Mouse (Mus musculus): ENCODE results near the gene Gfm2.

The Gfm2 gene

DNA sequence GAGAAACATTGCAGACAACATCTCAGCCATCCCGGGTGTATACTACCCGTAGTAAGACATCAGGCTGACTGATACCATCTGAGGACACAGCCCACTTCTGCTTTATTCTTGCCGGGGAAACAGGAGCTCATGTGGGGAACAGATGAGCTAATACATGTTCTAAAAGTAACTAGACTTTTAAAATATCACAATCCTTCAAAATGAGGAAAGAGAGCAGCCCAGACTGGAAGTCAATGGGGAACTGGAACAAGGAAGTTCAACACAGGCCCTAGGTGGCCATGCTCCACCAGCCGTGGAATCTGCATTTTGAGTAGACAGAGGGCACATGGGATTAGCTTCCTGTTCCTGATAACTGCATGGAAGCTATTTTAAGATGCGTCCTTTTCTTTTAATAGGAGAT, 50.0 kb downstream of the Gfm2 start:
- no peak for DNase-seq (ENCODE audit: low spot score in 2 of 2)

GRCm38 (mm10) chr13:97192649-97193048, 54.9 kb downstream of the Gfm2 start:
- no peak for DNase-seq (ENCODE audit: low spot score in 2 of 2)

- peak; percentile 47 to 50 for DNase-seq (ENCODE audit: low spot score in 2 of 2)
These were observed 55.7 kb downstream of the Gfm2 start for GRCm38 (mm10) chr13:97193420-97193819.

- no peak for DNase-seq (ENCODE audit: low spot score in 2 of 2)
These were observed 58.6 kb downstream of the Gfm2 start for GRCm38 (mm10) chr13:97196186-97196924.

- no peak for DNase-seq (ENCODE audit: low spot score in 2 of 2)
These were observed 59.1 kb downstream of the Gfm2 start for GRCm38 (mm10) chr13:97196925-97197218.

DNA sequence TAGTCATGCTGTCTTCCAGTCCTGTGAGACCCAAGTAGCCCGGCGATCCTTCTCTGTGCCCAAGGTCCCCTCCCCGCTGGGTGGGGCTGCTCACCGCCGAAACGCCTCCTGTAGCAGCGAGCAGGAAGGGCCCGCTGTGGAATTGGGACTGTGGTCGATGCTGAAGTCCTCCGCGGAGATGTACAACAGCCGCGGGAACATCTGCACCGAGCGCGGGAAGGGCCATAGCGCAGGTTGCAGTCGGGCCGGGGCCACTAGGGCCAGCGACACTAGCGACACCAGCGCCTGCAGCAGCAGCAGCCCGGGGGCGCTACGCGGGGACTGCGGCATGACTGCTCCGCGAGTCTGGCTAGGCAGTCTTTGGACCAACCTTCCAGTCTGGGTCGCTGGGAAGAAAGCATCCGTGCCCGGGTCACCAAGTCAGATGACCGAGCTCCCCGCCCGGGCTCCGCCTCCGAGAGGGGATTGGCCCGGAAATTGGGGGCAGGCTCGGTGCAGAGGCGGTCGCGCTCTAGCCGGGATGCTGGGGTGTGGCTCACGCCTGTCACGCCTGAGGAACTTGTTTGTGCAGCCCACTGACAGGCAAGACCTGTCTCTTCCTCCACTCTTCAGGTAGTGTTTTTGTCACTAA, 60.3 kb downstream of the Gfm2 start, which contains the start of gene Hexb:
Gene Hexb (minus strand): TSS at position 426 of the 631 bp plus-strand sequence.
- DNase-seq (ENCODE audit: low spot score in 2 of 2) = peak; percentile 80 to 83

- no peak for DNase-seq (ENCODE audit: low spot score in 2 of 2)
These were observed 61.4 kb downstream of the Gfm2 start for GRCm38 (mm10) chr13:97199123-97199522.

GRCm38 (mm10) chr13:97201076-97201475, 63.3 kb downstream of the Gfm2 start:
- no peak for DNase-seq (ENCODE audit: low spot score in 2 of 2)

GRCm38 (mm10) chr13:97201896-97202295, 64.2 kb downstream of the Gfm2 start:
- no peak for DNase-seq (ENCODE audit: low spot score in 2 of 2)

- DNase-seq (ENCODE audit: low spot score in 2 of 2) = peak; percentile 69 to 84
These were observed 67.4 kb downstream of the Gfm2 start for GRCm38 (mm10) chr13:97205052-97205701.

- DNase-seq (ENCODE audit: low spot score in 2 of 2) = no peak
These were observed 68.3 kb downstream of the Gfm2 start for GRCm38 (mm10) chr13:97206046-97206445.

- DNase-seq (ENCODE audit: low spot score in 2 of 2) = no peak
These were observed 69.9 kb downstream of the Gfm2 start for GRCm38 (mm10) chr13:97207472-97208111.

- DNase-seq (ENCODE audit: low spot score in 2 of 2) = no peak
These were observed 70.4 kb downstream of the Gfm2 start for GRCm38 (mm10) chr13:97208112-97208478.

GRCm38 (mm10) chr13:97208500-97209010, 70.8 kb downstream of the Gfm2 start:
- no peak for DNase-seq (ENCODE audit: low spot score in 2 of 2)

- no peak for DNase-seq (ENCODE audit: low spot score in 2 of 2)
These were observed 77.0 kb downstream of the Gfm2 start for GRCm38 (mm10) chr13:97214583-97215268.

- no peak for DNase-seq (ENCODE audit: low spot score in 2 of 2)
These were observed 77.8 kb downstream of the Gfm2 start for GRCm38 (mm10) chr13:97215563-97215962.

DNA sequence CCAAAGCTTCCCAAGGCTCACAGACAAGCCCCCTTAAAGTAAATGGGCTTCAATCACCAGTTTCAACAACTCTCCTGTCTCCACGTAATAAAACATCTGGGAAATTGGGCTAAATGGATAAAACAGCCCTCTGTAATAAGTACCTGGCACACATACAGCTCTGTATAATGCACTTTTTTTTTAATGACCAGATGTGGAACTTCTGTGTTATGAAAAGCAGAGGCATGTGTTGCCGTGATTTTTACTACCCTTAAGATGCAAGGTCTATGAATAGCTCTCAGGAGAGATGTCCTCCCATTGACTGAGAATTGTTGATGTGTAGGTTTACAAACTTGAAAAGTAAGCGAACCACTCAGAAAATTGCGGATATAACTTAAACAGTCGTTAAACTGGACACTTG, 78.5 kb downstream of the Gfm2 start:
- DNase-seq (ENCODE audit: low spot score in 2 of 2) = no peak

- DNase-seq (ENCODE audit: low spot score in 2 of 2) = no peak
These were observed 82.3 kb downstream of the Gfm2 start for GRCm38 (mm10) chr13:97220022-97220421.

DNA sequence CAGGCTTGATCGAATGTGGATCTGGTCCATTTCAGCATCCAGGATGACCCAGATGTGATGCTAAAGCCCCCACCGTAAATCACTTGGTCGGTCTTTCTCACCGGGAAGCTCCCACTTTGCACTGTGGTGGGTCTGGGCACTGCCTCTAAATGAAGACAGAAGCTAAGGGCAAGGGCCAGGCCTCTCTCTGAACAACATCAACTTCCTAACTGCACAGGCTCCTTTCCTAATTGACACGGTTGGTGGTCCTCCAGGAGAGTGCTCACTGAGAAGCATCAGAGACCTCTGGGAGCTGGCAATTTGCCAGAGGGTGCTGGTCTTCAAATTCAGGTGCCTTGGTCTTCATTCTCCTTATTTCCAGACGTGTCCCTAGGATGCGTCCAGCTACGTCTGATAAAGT, 86.1 kb downstream of the Gfm2 start:
- no peak for DNase-seq (ENCODE audit: low spot score in 2 of 2)

DNA sequence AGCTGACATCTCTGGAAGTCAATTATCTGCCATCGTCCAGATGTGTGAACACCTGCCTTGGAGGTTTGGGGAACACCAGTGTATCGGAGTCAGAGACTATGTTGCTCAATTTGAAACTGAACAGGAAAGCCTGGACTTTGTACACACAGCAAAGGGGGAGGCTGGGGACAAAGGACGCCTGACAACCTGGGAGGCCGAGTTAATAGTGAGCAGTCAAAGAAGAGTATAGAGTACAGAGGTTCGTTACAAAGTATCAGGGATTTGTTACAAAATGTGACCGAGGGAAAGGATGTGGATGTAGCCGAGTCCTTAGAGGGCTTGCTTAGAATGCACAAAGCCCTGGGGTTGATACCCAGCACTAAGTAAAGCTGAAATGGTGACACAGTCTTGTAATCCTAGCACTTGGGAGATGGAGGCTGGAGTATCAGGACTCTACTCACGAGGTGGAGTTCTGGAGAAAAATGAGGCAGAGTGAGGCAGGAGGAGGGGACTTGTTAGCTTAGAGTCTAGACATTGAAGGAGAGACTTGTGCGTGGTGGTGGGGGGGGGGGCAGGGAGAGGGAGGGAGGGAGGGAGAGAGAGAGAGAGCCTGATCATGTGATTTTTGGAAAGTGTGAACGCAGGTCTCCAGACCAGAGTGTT, 86.7 kb downstream of the Gfm2 start:
- DNase-seq (ENCODE audit: low spot score in 2 of 2) = no peak

DNA sequence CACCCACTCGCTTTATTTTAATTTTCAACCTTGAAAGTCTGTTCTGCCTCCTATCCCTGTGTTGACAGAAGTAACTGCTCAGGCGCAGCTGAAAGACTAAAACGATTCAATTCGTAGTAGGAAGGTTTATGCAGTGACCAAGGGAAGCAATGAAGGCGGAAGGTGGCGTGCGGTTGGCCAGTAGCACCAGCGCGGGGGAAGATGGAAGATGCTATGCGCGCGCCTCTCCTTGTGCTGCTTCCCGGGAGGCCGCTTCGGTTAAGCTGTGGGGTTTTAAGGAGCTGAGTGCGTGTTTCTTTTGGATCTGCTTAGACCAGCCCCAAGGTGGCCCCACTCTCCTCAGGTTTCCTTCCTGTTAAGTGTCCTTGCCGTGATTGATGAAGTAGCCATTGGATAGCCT, 87.4 kb downstream of the Gfm2 start:
- no peak for DNase-seq (ENCODE audit: low spot score in 2 of 2)

All from frontal cortex, postnatal 14 days (tissue).